Mouse (Mus musculus): ENCODE measurements around the gene Dcaf15. TPM values are rescaled to one million over a fixed set of nuclear protein-coding genes. Genes with fewer than 3 reads are reported as not detected.

Gene Dcaf15
- polyA plus RNA-seq (2015; fragmentation: Nextera tagmentation; extraction: Ambion mirVana), result 4.6 and 6.8 TPM in 2 replicates

GRCm38 (mm10) chr8:84104697-84105609, at the start of gene Dcaf15:
TSS of gene Dcaf15 (minus strand) at chr8:84104768.
- peak; percentile 95 for ATAC-seq (replicated peaks; ENCODE audit: insufficient number of reproducible peaks, insufficient read depth, low FRiP score, low read depth)
- Histone ChIP-seq H3K4me2 (peak within 1 kb of the TSS; percentile 83), H3K27ac (peak within 1 kb of the TSS; percentile 90), H3K36me3 (peaks cover 11% of the 10 kb centered on the region; the same call in 1 of the 2 replicates), H3K9ac (peak within 1 kb of the TSS; percentile 86), H3K4me3 (peak within 1 kb of the TSS; percentile 86), H3K9me3 (replicated peaks) (no peaks in the 10 kb centered on the region; the same call in 1 of the 2 replicates), H3K27me3 (no peaks in the 10 kb centered on the region), H3K4me1 (replicated peaks) (peaks cover 24% of the 10 kb centered on the region)
- 8% methylated on average over 42 of the region's 42 CpGs for WGBS

GRCm38 (mm10) chr8:84149181-84149580, 44.6 kb upstream of the Dcaf15 start:
- Histone ChIP-seq H3K4me3 (no peak overlapping the region), H3K9ac (no peak overlapping the region), H3K4me1 (replicated peaks) (peaks cover 22% of the 10 kb centered on the region), H3K36me3 (no peaks in the 10 kb centered on the region), H3K27me3 (no peaks in the 10 kb centered on the region), H3K27ac (no peak overlapping the region), H3K9me3 (replicated peaks) (no peaks in the 10 kb centered on the region), H3K4me2 (no peak overlapping the region)
- WGBS, result 82% methylated on average over 3 of the region's 3 CpGs
- ATAC-seq (replicated peaks; ENCODE audit: insufficient number of reproducible peaks, insufficient read depth, low FRiP score, low read depth), result no peak

- 57% methylated on average over 5 of the region's 5 CpGs for WGBS
- Histone ChIP-seq H3K27ac (no peak overlapping the region), H3K4me1 (replicated peaks) (peaks cover 22% of the 10 kb centered on the region), H3K9ac (no peak overlapping the region), H3K4me3 (peak overlapping the region; percentile 81; the same call in 1 of the 2 replicates), H3K27me3 (no peaks in the 10 kb centered on the region), H3K9me3 (replicated peaks) (no peaks in the 10 kb centered on the region), H3K4me2 (peak overlapping the region; percentile 92), H3K36me3 (peaks cover 7% of the 10 kb centered on the region)
- ATAC-seq (replicated peaks; ENCODE audit: insufficient number of reproducible peaks, insufficient read depth, low FRiP score, low read depth), result no peak
Observed at GRCm38 (mm10) chr8:84148531-84148850, 43.9 kb upstream of the Dcaf15 start.

- WGBS, result 12% methylated on average over 49 of the region's 49 CpGs
- Histone ChIP-seq H3K27me3 (no peaks in the 10 kb centered on the region), H3K27ac (peak within 1 kb of the TSS; percentile 41; the same call in 1 of the 2 replicates), H3K9me3 (replicated peaks) (no peaks in the 10 kb centered on the region), H3K4me2 (peak within 1 kb of the TSS; percentile 92), H3K4me3 (peak within 1 kb of the TSS; percentile 81), H3K9ac (peak within 1 kb of the TSS; percentile 86), H3K4me1 (replicated peaks) (peaks cover 22% of the 10 kb centered on the region), H3K36me3 (peaks cover 12% of the 10 kb centered on the region)
- peak; percentile 92 for ATAC-seq (replicated peaks; ENCODE audit: insufficient number of reproducible peaks, insufficient read depth, low FRiP score, low read depth)
Observed at GRCm38 (mm10) chr8:84147769-84148530, 43.4 kb upstream of the Dcaf15 start, which contains the start of the genes Cc2d1a and 4930432K21Rik. TSS of gene Cc2d1a (minus strand) at chr8:84147936. TSS of gene 4930432K21Rik (plus strand) at chr8:84148025.

GRCm38 (mm10) chr8:84147324-84147766, 42.8 kb upstream of the Dcaf15 start:
- H3K36me3 ChIP-seq, result peaks cover 18% of the 10 kb centered on the region
- peak overlapping the region; percentile 92 for H3K4me2 ChIP-seq
- H3K9me3 ChIP-seq (replicated peaks), result no peaks in the 10 kb centered on the region
- WGBS, result 7% methylated on average over 14 of the region's 14 CpGs
- peak overlapping the region; percentile 41; the same call in 1 of the 2 replicates for H3K27ac ChIP-seq
- H3K27me3 ChIP-seq, result no peaks in the 10 kb centered on the region
- ATAC-seq (replicated peaks; ENCODE audit: insufficient number of reproducible peaks, insufficient read depth, low FRiP score, low read depth), result peak; percentile 21
- H3K4me3 ChIP-seq, result peak overlapping the region; percentile 81
- H3K9ac ChIP-seq, result peak overlapping the region; percentile 86
- H3K4me1 ChIP-seq (replicated peaks), result peaks cover 22% of the 10 kb centered on the region

GRCm38 (mm10) chr8:84144636-84145245, 40.2 kb upstream of the Dcaf15 start:
- Histone ChIP-seq H3K9ac (no peak overlapping the region), H3K9me3 (replicated peaks) (no peaks in the 10 kb centered on the region), H3K4me1 (replicated peaks) (peaks cover 22% of the 10 kb centered on the region), H3K4me2 (no peak overlapping the region), H3K4me3 (no peak overlapping the region), H3K27ac (no peak overlapping the region), H3K36me3 (peaks cover 40% of the 10 kb centered on the region), H3K27me3 (no peaks in the 10 kb centered on the region)
- WGBS, result 89% methylated on average over 8 of the region's 8 CpGs
- ATAC-seq (replicated peaks; ENCODE audit: insufficient number of reproducible peaks, insufficient read depth, low FRiP score, low read depth), result no peak

GRCm38 (mm10) chr8:84140838-84141237, 36.3 kb upstream of the Dcaf15 start:
- H3K27ac ChIP-seq, result no peak overlapping the region
- H3K4me2 ChIP-seq, result no peak overlapping the region
- WGBS, result 76% methylated on average over 4 of the region's 4 CpGs
- no peaks in the 10 kb centered on the region; the same call in 1 of the 2 replicates for H3K4me1 ChIP-seq (replicated peaks)
- no peaks in the 10 kb centered on the region for H3K9me3 ChIP-seq (replicated peaks)
- no peak overlapping the region for H3K4me3 ChIP-seq
- H3K36me3 ChIP-seq, result peaks cover 77% of the 10 kb centered on the region
- ATAC-seq (replicated peaks; ENCODE audit: insufficient number of reproducible peaks, insufficient read depth, low FRiP score, low read depth), result no peak
- no peaks in the 10 kb centered on the region for H3K27me3 ChIP-seq
- no peak overlapping the region for H3K9ac ChIP-seq

GRCm38 (mm10) chr8:84137848-84138247, 33.3 kb upstream of the Dcaf15 start:
- Histone ChIP-seq H3K4me1 (replicated peaks) (no peaks in the 10 kb centered on the region), H3K27me3 (no peaks in the 10 kb centered on the region), H3K4me3 (no peak overlapping the region), H3K9me3 (replicated peaks) (no peaks in the 10 kb centered on the region), H3K4me2 (no peak overlapping the region), H3K27ac (no peak overlapping the region), H3K9ac (no peak overlapping the region), H3K36me3 (peaks cover 91% of the 10 kb centered on the region)
- 88% methylated on average over 3 of the region's 3 CpGs for WGBS
- no peak for ATAC-seq (replicated peaks; ENCODE audit: insufficient number of reproducible peaks, insufficient read depth, low FRiP score, low read depth)

GRCm38 (mm10) chr8:84132225-84132624, 27.7 kb upstream of the Dcaf15 start:
- 72% methylated on average over 8 of the region's 8 CpGs for WGBS
- Histone ChIP-seq H3K27ac (no peak overlapping the region), H3K4me1 (replicated peaks) (peaks cover 4% of the 10 kb centered on the region; the same call in 1 of the 2 replicates), H3K36me3 (peaks cover 49% of the 10 kb centered on the region), H3K4me2 (no peak overlapping the region), H3K9ac (no peak overlapping the region), H3K9me3 (replicated peaks) (no peaks in the 10 kb centered on the region), H3K4me3 (no peak overlapping the region), H3K27me3 (peaks cover 11% of the 10 kb centered on the region; the same call in 1 of the 2 replicates)
- ATAC-seq (replicated peaks; ENCODE audit: insufficient number of reproducible peaks, insufficient read depth, low FRiP score, low read depth), result no peak

- no peak overlapping the region for H3K4me3 ChIP-seq
- H3K27ac ChIP-seq, result no peak overlapping the region
- peaks cover 11% of the 10 kb centered on the region; the same call in 1 of the 2 replicates for H3K27me3 ChIP-seq
- WGBS, result 44% methylated on average over 30 of the region's 30 CpGs
- no peak overlapping the region for H3K4me2 ChIP-seq
- peaks cover 4% of the 10 kb centered on the region; the same call in 1 of the 2 replicates for H3K4me1 ChIP-seq (replicated peaks)
- no peak overlapping the region for H3K9ac ChIP-seq
- peaks cover 34% of the 10 kb centered on the region for H3K36me3 ChIP-seq
- no peaks in the 10 kb centered on the region for H3K9me3 ChIP-seq (replicated peaks)
- ATAC-seq (replicated peaks; ENCODE audit: insufficient number of reproducible peaks, insufficient read depth, low FRiP score, low read depth), result no peak
Observed at GRCm38 (mm10) chr8:84130806-84131205, 26.2 kb upstream of the Dcaf15 start.
